Mouse (Mus musculus): ENCODE measurements around the gene Ccdc88c.

Gene Ccdc88c

DNA sequence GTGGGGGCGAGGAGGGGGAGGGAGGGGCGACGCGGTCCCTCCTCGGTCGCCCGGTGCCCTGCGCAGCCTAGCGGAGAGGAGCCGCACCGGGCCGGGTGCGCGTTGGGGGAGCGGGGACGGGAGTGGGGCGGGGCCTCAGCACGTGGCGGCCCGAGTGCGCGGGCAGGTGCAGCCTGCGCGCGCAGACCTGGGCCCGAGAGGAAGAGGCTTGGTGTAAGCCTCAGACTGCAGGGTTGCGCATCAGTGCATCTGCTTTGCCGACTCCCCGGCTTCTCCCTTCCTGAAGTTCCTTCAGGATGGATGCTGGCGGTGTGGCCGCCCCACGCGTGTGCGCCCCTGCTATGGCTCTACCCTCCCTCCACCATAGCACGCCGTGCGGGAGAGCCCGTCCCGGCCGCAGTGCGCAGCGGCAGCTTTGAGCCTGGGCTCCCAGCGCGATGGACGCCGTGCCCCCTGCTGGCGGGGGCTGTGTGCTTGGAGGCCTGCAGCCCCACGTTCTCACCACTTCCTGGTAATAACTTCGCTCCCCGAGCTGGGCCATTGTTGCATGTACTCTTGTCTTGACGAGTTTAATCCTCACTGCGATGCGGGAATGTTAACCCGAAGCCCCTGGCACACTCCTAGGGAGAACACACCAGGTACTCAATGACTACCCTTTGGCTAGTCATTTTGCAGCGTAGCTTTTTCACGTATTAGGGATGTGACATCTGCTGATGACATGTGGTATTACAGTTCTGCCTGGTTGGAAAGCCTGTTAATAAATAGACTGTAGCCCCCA lies at the start of gene Ccdc88c:
TSS of gene Ccdc88c (minus strand) at position 103 of the 778 bp plus-strand sequence.
- DNase-seq, result peak; percentile 60

DNA sequence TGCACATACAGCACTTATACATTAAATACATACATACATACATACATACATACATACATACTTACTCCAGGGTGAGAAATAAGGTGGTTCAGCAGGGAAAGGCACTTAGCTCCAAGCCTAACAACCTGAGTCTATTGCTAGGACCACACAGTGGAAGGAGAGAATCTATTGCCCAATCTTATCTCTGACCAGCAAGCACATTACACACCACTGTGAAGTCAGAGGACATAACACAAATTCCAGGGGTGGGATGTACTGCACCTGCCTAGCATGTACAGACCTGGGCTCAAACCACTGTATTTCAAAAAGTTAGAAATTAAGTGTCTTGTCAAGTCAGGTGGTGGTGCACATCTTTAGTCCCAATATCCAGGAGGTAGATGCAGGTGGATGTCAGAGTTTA lies 49.1 kb upstream of the Ccdc88c start:
- DNase-seq, result no peak

DNA sequence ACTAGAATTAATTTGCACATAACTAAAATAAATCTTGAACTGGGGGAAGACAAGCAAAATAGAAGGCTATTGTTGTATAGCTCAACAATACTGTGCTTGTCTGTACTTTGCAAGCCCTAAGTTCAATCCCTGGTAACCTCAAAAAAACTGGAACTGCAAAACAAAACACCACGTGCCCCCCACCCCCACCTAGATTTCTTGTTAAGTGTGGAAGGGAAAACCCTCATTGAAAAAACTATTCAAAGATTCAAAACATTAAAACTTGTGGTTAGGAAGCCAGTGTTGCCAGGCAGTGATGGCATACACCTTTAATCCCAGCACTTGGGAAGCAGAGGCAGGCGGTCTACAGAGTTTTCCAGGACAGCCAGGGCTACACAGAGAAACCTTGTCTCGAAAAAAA lies 46.6 kb upstream of the Ccdc88c start:
- DNase-seq, result no peak

DNA sequence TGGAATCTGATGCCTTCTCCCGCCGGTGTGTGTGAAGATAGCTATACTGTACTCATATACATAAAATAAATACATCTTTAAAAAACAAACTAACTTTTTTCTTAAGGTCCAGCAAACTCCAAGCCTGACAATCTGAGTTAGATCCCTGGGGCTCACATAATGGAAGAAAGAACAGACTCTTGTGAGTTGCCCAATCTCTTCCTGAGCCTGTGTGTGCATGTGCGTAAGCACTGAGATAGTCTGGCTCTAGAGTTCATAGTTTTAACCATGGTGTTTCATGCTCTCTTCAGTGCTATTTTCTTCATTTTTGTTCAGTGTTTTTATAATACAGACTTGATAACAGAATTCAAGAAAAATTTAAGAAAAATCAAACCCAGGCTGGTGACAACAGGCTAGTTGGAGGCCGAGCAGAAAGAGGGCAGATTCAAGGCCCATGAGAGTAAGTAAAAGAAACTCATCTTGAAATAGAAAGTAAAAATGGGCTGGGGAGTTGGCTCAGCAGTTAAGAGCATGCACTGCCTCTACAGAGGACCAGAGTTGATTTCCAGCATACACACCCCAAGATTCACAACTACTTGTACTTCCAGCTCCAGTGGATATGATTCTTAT lies 46.1 kb upstream of the Ccdc88c start:
- no peak for DNase-seq

DNA sequence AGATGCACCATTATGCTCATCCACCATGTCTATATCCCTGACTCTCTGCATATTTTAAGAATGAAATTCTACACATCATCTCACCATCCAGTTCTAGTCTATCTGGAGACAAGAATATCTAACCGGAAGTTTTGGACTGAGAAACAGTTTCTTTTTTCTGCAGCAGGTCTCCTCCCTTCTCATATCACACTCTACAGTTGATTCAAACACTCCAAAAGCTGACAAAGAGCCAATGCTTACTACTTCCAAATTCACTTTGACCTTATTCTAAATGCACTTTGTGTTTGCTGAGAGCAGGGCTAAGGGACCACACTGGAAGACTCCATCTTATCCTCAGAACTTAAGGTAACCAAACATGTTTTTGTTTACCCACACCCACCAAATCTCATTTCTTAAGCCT lies 41.0 kb upstream of the Ccdc88c start:
- DNase-seq, result no peak

DNA sequence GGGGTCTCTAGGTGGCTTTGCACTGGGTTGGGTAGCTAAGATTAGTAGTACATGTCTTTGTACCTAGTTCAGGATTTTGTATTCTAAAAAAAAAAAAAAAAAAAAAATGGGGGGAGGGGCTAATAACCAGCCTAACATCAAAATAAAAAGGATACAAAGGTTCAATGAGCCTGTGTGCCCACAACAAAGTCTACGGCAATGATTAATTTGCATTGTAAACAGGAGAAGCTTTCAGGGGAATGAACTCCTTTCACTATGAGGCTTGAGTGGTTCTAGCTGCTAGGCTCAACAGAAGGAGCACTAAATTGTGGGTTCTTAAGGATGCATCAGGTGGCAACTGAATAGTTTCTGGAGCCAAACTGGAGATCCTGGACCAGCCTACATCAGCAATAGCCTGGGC lies 37.5 kb upstream of the Ccdc88c start:
- no peak for DNase-seq

DNA sequence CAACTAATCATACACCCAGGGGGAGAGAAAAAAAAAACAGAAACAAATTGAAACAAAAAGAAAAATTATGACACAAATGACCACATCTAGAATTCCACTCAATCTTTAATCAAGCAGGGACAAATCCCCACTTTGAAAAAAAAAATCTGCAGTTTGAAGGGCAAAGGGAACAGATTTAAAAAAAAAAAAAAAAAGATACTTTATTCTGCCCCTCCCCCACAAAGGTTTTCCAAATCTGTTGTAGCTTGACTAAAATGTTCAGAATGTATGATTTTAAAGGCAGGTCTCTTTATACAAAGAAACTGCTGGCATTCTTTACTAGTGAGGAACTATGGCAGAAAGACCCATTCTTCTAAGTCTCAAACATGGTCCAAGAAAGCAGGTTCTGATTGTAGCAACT lies 11.1 kb upstream of the Ccdc88c start:
- no peak for DNase-seq

DNA sequence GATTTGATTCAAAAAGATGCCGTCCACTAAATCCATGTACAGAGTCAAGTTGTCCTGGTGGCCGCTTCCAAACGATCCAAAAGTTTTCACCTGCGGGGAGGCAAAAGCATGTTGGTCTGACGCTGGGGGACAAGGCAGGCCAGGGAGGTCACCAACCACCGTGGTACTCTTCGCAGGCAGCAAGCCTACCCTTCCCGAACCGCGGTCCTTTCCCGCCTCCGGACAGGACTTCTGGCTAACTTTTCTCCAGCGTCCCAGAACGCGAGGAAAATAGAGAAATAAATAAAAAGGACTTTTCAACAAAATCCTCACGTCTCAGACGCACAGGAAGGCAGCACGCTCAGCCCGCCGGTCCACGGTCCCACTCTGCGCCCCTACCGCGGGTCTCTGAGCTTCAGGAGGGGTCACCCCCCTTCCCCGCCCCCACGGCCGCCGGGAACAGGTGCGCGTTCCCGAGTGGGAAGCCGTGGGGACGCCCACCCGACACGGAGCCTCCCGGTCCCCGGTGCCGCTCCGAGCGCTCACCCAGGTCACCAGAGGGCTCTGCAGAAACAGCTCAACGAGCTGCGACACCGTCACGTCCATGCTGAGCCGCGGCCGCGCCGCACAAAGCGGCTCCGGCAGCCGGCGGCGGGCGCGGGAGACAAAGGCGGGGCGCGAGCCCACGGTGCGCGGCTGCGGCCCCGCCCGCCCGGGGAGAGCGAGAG lies 456 bp downstream of the Ccdc88c start:
- peak; percentile 37 for DNase-seq

DNA sequence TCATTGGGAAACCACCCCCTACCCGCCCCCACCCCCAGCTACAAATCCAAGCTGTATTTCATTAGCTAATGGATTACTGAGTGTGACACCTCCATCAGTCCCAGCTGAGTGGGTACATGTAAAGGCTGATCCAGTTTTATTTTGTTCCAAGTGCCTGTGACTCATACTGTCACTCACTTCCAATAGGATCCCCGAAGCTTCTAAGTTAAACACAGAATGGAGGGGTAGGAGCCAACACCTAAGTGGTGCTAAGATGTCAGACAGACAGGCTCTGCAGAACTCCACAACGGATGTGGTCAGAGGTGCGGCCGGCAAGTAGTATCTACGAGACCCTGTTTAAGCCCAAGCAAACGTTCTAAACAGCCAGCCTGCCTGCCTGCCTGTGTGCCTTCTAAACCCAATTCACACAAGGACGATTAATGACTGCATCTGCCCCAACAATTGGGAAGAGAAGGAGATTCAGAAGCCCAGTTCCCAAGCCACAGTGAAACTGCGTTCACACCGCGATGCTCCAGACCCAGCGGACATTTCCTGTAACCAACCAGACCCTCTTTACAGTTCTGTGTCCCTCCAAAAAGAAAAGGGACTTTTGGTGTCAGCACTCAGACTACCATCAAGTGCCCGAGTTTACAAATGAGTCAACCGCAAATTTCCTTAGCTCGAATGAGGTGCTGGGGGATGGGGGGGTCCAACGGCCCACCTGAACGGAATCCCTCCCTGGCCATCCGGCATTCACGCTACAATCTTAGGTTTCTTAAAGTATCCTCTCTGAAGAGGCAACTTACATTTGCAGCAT lies 1.2 kb downstream of the Ccdc88c start:
- DNase-seq, result no peak

DNA sequence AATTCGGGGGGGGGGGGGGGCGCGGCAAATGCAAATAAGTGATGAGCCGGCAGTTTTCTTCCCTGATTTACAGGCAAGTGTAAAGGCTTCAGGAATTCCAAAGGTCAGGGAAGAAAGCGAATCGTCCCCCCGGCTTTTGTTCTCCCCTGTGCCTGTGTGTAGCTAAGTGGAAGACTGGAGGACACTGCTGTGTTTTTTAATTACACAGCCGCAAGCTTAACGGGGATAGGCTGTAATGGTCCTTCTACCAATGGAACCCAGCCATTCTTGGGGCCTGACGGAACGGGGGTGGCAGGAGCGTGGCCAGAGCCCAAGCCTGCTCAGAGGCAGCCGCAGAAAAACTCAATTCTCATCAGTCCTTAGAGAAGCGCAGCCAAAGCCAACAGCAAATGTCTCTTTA lies 1.9 kb downstream of the Ccdc88c start:
- DNase-seq, result no peak

DNA sequence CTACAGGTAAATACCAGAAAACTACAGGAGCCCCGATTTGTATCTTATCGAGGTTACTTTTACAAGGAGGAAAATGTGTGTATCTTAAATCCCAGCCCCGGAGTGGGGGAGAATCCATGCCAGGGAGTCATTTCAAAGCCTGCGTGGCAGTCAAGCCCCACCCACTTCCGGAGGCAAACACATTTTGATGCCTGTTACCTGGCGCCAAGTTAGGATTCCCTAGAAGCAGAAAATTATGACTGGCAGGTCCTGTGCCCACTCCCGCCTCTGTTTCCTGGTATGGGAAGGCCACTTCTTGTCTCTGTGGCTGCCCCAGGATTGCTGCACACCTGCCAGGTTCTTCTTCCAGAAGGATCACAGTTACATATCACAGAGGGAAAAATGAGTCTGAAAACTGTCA lies 2.3 kb downstream of the Ccdc88c start:
- DNase-seq, result no peak

DNA sequence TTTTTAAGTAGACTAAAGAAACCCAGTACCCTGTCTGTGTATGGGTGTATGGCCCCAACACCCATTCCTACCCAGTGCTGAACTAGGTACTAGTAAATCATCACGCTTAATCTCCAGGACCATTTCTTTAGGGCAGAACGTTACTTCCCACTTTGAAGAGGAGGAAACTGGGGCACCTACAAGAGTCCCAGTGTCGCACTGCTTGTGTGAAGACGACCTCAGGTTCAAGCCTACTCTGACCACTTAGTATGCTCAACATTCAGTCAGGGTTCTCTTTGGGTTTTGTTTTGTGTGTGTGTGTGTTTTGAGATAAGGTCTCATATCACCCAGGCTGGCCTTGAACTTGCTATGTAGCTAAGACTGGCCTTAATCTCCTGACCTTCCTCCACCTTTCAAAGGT lies 2.8 kb downstream of the Ccdc88c start:
- no peak for DNase-seq

DNA sequence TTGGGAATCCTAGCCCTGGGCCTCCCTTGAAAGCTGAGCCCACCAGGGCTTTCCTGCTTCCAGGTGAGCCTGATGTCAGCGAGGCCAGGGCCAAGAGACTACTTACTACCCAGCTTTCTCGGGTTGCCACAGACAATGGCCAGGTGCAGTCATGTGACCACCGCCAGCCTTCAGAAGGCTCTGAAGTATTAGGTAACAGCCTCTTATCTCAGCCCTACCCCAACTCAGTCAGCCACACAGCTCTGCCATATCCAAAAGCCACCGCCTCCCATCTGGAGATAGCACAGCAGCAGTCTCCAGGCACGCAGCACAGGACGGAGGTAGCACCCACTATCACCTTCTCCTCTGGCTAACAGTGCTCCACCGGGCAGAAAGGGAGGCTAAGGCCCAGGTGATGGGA lies 3.5 kb downstream of the Ccdc88c start:
- DNase-seq, result no peak

DNA sequence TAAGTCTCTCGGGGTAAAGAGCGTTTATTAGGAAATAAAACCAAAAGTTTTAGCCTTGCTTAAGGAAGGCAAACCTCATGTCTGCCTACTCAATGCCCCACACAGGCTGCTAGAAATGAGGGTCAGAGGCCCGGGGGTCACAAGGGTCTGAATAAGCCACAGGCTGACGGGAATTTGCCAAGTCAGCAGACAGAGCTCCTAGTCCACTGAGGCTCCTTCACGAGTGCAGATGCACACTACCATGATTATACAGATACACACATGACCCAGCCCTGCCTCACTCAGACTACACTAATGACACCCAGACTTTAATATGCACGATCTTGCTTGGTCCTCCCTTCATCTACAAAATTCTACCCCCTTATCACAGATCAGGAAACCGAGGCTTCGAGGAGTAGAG lies 4.0 kb downstream of the Ccdc88c start:
- DNase-seq, result no peak

DNA sequence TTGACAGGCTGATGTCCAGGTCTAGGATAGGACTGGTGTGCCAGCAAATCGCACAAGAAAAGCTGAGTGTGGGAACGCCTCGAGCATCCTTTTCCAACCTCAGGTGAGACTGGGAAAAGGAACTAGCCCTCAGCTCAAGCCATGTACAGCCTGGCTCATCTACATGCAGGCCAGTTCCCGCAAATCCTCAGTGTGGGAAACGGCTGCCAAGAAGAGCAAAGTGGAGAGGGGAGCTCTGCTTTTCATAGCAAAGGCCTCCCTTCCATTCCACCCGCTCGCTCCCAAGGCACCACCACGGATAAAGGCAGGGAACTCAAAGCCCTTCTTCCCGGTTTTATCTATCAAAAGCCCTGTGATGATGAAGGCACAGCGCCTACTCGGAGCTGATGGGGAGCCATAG lies 5.7 kb downstream of the Ccdc88c start:
- no peak for DNase-seq

DNA sequence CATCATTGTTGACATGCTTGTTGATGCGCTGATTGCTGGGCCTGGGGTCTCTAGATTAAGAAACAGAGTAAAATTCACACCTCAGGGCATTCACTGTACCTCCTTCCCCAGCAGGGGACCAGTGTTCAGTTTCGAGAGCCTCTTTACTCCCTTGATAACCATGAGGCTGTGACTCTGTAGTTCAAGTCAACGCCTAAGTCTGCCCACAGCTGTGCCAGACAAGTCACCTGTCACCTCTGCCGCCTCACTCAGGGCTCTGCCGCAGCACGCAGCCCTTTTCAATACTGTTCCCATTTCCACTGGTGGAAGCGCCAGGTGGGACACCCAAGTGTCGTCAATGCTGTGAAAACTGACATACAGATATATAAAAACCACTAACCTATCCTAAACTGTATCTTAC lies 6.5 kb downstream of the Ccdc88c start:
- no peak for DNase-seq

DNA sequence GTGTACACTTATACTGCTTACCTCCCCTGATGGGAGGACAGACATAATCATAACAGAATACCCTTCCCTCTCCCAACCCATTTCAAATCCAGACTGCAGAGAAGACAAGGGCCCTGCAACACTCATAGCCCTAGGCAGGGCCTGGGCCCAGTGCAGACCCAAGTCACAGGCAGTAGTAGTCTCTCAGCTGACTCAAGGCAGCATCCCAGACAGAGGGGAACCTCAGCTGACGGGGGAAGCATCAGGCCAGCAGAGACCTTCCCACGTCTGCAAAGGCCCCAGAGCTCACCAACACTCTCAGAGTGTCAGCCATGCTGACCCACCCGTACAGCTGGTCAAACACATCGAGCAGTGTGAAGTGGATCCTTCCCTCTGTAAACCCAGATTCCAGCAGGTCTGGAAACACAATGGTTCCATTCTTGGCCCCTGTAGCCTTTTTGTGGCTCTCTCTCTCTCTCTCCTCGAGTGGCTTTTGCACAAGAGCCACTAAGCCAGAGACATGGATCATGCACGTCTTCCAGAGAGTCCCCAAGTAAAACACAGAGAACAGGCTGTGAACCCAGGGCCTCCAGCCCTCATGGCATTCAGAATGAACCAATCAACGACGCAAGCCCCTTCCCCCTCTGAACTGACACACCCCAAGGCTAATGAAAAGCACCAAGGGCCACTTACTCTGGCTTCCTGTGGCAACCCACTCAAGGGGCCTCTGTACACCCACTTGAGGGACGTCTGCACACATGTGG lies 7.2 kb downstream of the Ccdc88c start:
- no peak for DNase-seq

DNA sequence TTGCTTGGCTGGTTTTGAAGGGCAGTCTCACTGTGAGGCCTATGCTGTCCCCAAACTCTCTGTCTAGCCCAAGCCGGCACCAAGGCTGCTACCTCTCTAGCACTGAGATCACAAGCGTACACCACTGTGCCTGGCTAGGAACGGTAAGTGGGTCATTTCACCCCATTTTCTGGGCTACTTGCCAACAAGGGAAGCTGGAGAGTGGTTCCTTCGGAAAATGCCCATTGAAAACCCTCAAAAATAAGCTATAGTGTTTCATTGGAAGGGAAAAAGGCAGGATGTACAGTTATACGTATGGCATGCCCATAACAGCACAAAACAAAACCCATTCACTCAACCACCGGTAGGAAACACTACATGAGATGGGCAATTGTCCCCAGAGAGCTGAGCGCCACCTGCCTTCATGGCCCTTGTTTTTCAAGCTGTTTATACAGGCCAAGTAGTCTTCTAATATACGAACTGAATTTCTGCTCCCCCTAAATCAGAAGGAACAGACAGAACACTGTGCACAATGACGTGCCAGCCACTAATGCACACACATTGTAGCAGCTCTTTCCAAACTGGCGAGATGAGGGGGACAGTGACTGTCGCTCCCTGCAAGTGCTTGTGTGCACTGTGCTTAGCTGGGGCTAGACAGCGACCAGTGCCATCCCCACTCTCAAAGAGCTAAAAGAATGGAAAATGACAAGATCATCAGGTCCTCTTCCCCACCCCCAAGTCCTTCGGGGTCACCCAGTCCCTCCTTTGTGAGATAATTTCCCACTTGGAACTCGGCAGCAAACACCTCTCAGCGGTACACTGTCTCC lies 8.4 kb downstream of the Ccdc88c start:
- DNase-seq, result peak; percentile 54

DNA sequence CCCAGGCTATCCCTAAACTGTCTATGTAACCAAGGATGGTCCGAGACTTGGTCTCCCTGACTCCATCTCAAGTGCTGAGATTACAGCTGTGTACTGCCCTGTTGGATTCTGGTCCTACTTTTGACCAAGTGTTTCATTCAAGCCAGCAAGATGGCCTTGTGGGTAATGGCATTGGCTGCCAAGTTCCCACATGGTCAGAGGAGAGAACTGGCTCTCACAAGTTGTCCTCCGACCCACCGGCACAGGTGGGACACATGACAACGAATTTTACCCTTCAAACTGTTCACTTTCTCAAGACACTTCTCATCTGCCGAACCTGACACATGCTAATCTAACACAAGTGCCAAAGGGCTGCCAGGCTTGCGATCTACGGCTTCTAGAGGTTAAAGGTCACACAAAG lies 9.4 kb downstream of the Ccdc88c start:
- DNase-seq, result no peak

DNA sequence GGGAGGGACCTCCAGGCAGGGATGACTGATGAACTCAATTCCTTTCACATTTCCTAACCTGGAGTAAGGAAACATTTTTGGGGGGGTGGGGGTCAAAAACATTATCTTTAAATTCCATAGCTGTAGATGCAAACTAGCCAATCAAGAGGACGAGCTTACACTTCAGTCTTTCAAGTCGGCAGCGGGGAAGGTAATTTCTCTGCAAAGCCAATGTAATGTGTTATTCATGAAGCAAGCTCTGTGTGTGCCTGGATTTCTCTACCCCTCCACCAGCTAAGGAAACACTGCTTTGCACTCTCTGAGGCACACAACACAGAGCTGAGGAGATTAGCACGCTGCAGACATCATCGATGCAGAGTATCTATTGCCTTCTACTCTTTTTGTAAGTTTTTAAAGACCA lies 9.8 kb downstream of the Ccdc88c start:
- no peak for DNase-seq

DNA sequence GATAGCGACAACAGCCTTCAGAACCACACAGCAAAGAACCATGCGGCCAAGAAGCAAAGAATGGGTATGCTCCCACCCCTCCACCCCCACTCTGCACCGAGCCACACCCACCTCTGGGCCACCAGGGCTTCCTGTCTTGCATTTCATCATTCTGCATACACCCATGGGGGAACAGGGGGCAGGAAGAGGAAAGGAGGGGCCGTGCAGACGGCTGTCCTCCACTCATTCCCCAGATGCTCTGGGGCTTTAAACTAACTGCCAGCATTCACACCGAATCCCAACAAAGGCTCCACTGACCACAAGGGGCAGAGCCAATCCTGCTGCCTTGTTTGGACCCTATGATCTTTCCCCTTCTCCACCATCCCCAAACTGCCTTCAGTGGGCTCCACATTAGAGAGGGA lies 10.9 kb downstream of the Ccdc88c start:
- DNase-seq, result no peak

DNA sequence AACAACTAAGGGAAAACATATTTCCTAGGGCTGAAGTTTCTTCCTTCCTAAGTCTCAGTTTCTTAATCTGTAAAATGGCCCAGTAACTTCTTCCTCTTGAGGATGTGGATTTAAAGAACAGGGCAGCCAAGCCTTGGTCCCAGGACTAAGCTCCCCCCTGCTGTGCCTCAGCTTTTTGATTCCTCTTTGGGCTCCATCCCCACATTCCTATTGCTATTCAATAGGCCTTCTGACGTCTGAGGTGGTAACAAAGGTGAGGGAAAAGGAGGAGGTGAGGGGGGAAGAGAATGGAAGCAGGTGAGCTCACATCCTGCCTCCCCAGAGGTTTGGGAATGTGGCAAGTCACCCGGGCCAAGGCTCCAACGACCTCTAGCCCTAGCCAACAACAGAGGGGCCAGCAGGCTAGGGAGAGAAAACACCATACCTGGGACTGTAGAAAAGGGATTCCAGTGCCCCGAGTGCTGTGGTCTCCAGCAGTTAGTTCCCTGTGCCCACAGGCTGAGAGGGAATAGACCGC lies 12.4 kb downstream of the Ccdc88c start:
- DNase-seq, result no peak
